Mouse (Mus musculus) heart, adult 18-20 months (tissue): ENCODE data around the gene St7. TPM values are rescaled to one million over a fixed set of nuclear protein-coding genes. Genes with fewer than 3 reads are reported as not detected.

Experiments used
- DNase-seq, 2 experiments: peaks; one replicate each; pipeline ENCODE4 v3.0.0; 2021 to 2022; ENCODE audit warnings: mixed read lengths in 1 of 2
- total RNA-seq, 2 experiments: library from RNA; stranded (reverse); gene quantifications; 2 replicates each; pipeline ENCODE4 v1.2.3; 2021

The St7 gene
- total RNA-seq, 2 experiments from 2014 or later: 16.0 to 16.8 TPM

- no peak for DNase-seq
Measured at GRCm38 (mm10) chr6:17947130-17947831, 254.5 kb downstream of the St7 start.

GRCm38 (mm10) chr6:17949103-17949502 lies 256.4 kb downstream of the St7 start:
- DNase-seq: no peak

- no peak for DNase-seq
Measured at GRCm38 (mm10) chr6:17951779-17952178, 259.0 kb downstream of the St7 start.

GRCm38 (mm10) chr6:17963455-17963854 lies 270.7 kb downstream of the St7 start:
- DNase-seq: no peak

GRCm38 (mm10) chr6:17968467-17969144 lies 275.9 kb downstream of the St7 start:
- DNase-seq: no peak

- no peak for DNase-seq
Measured at GRCm38 (mm10) chr6:17969815-17970214, 277.1 kb downstream of the St7 start.

GRCm38 (mm10) chr6:17971393-17971792 lies 278.7 kb downstream of the St7 start:
- no peak for DNase-seq

- DNase-seq: no peak
Measured at GRCm38 (mm10) chr6:17974416-17974815, 281.7 kb downstream of the St7 start.

- DNase-seq: no peak
Measured at GRCm38 (mm10) chr6:17977165-17977564, 284.4 kb downstream of the St7 start.

- no peak for DNase-seq
Measured at GRCm38 (mm10) chr6:17978324-17978723, 285.6 kb downstream of the St7 start.

GRCm38 (mm10) chr6:17978881-17979280 lies 286.1 kb downstream of the St7 start:
- DNase-seq: no peak

- DNase-seq: no peak
Measured at GRCm38 (mm10) chr6:17979361-17979760, 286.6 kb downstream of the St7 start.

- no peak for DNase-seq
Measured at GRCm38 (mm10) chr6:17990173-17991028, 297.7 kb downstream of the St7 start.

- DNase-seq: peak in 1 of 2 experiments; percentile 17
Measured at GRCm38 (mm10) chr6:17991625-17992024, 298.9 kb downstream of the St7 start.

Other genes starting within 250 kb of the St7 start
- 1 to 10 TPM; 1.0 to 3.2 TPM for gene Met, start 229.1 kb upstream of the St7 start, total RNA-seq
- 100 to 1,000 TPM; 135 to 151 TPM for gene Capza2, start 56.7 kb upstream of the St7 start, total RNA-seq